In genomic region chr8:11942892-11943332, GRCm38 (mm10) we compare ENCODE assay signal across 8 mouse cellular contexts.
DNase-seq lines count a peak whose midpoint lies in the region; ATAC-seq lines count a peak whose summit lies in the region.
"Had no signal": no experiment of that assay in that cellular context is flagged by ENCODE, and none has a peak within 500 bp of the region (broad histone marks: within the 10 kb centered on the region; RNA-seq: fewer than 3 reads in every experiment).

No protein-coding gene starts in this region.

- H3K4me1 ChIP-seq in forebrain, embryonic 12.5 days = no peaks in the 10 kb centered on the region
- peaks cover 7% of the 10 kb centered on the region; the same call in 1 of the 2 replicates for H3K4me1 ChIP-seq in megakaryocyte, embryonic 14.5 days
- H3K4me1 ChIP-seq: liver, embryonic 15.5 days had no signal

- ATAC-seq in forebrain, embryonic 12.5 days (ENCODE audit: low FRiP score) = peak; percentile 92

- WGBS in forebrain, embryonic 12.5 days = 21% methylated on average over 6 of the region's 6 CpGs

- no peak overlapping the region for H3K9ac ChIP-seq in forebrain, embryonic 12.5 days
- H3K9ac ChIP-seq: liver, embryonic 15.5 days had no signal

- DNase-seq in Muller cell, postnatal 12 days (ENCODE audit: inconsistent ontology term) = peak; percentile 49
- DNase-seq in c-Kit-positive CD71-negative TER-119-negative erythroid progenitor cells, embryonic 14.5 days (ENCODE audit: low read depth) = peak; percentile 13
- DNase-seq in induced T-regulatory cell, adult 2 months (ENCODE audit: low read depth) = peak; percentile 38
- peak; percentile 54 to 56 for DNase-seq in left cerebral cortex, adult 18-20 months (ENCODE audit: low spot score in 2 of 2)
- peak; percentile 41 for DNase-seq in right cerebral cortex, postnatal 4 days

- H3K27ac ChIP-seq in forebrain, embryonic 12.5 days = 0 out of 2 replicates have a peak overlapping the region, but pooled peaks have one; percentile 31
- H3K27ac ChIP-seq: liver, embryonic 15.5 days had no signal

- no peaks in the 10 kb centered on the region for H3K36me3 ChIP-seq in forebrain, embryonic 12.5 days (replicated peaks)
- H3K36me3 ChIP-seq in megakaryocyte, embryonic 14.5 days (replicated peaks; ENCODE audit: low read length) = no peaks in the 10 kb centered on the region
- H3K36me3 ChIP-seq: liver, embryonic 15.5 days had no signal

- no peak overlapping the region for H3K4me2 ChIP-seq in forebrain, embryonic 12.5 days
- H3K4me2 ChIP-seq: liver, embryonic 15.5 days had no signal

- no peak overlapping the region for H3K4me3 ChIP-seq in forebrain, embryonic 12.5 days (replicated peaks)
- peak overlapping the region; percentile 64 for H3K4me3 ChIP-seq in megakaryocyte, embryonic 14.5 days (replicated peaks)
- H3K4me3 ChIP-seq: liver, embryonic 15.5 days had no signal

- no peaks in the 10 kb centered on the region for H3K9me3 ChIP-seq in forebrain, embryonic 12.5 days
- no peaks in the 10 kb centered on the region for H3K9me3 ChIP-seq in megakaryocyte, embryonic 14.5 days
- H3K9me3 ChIP-seq: liver, embryonic 15.5 days had no signal

- peaks cover 3% of the 10 kb centered on the region; the same call in 1 of the 2 replicates for H3K27me3 ChIP-seq in forebrain, embryonic 12.5 days
- H3K27me3 ChIP-seq in megakaryocyte, embryonic 14.5 days (replicated peaks) = peaks cover 45% of the 10 kb centered on the region
- H3K27me3 ChIP-seq: liver, embryonic 15.5 days had no signal
